Mouse (Mus musculus) right cerebral cortex, postnatal 36 days (tissue): ENCODE data around the gene Cd1d1.

Experiments
- DNase-seq, 2 experiments: peaks; one replicate each; pipeline ENCODE4 v3.0.0; 2022; ENCODE audit warnings: low spot score in 2 of 2, mixed read lengths in 1 of 2

The Cd1d1 gene

GRCm38 (mm10) chr3:86961395-86961669 is 37.9 kb downstream of the Cd1d1 start:
- no peak for DNase-seq

GRCm38 (mm10) chr3:86960656-86961394 is 38.4 kb downstream of the Cd1d1 start:
- DNase-seq, result no peak

GRCm38 (mm10) chr3:86959088-86959487 is 40.2 kb downstream of the Cd1d1 start:
- no peak for DNase-seq

GRCm38 (mm10) chr3:86955376-86955775 is 43.9 kb downstream of the Cd1d1 start:
- DNase-seq, result no peak

- DNase-seq, result no peak
These were observed 44.7 kb downstream of the Cd1d1 start for GRCm38 (mm10) chr3:86954521-86954920.

- DNase-seq, result no peak
These were observed 45.4 kb downstream of the Cd1d1 start for GRCm38 (mm10) chr3:86953819-86954218.

- no peak for DNase-seq
These were observed 48.6 kb downstream of the Cd1d1 start for GRCm38 (mm10) chr3:86950652-86951051.
